Mouse (Mus musculus): ENCODE results near the gene Cpz.

Gene Cpz

GRCm38 (mm10) chr5:35525469-35526123 is at the start of gene Cpz:
Gene Cpz (minus strand): TSS chr5:35525698.
- DNase-seq (ENCODE audit: low spot score): no peak

GRCm38 (mm10) chr5:35574653-35575599 is 49.4 kb upstream of the Cpz start, which contains the start of gene Trmt44:
Gene Trmt44 (minus strand): TSS chr5:35575070.
- peak; percentile 78 for DNase-seq (ENCODE audit: low spot score)

- no peak for DNase-seq (ENCODE audit: low spot score)
These were observed 46.0 kb upstream of the Cpz start for GRCm38 (mm10) chr5:35571546-35571945.

GRCm38 (mm10) chr5:35566632-35567031 is 41.1 kb upstream of the Cpz start:
- DNase-seq (ENCODE audit: low spot score): no peak

GRCm38 (mm10) chr5:35565217-35565616 is 39.7 kb upstream of the Cpz start:
- no peak for DNase-seq (ENCODE audit: low spot score)

GRCm38 (mm10) chr5:35563449-35563848 is 38.0 kb upstream of the Cpz start:
- peak; percentile 47 for DNase-seq (ENCODE audit: low spot score)

- DNase-seq (ENCODE audit: low spot score): no peak
These were observed 37.1 kb upstream of the Cpz start for GRCm38 (mm10) chr5:35562616-35563015.

GRCm38 (mm10) chr5:35559447-35559846 is 33.9 kb upstream of the Cpz start:
- no peak for DNase-seq (ENCODE audit: low spot score)

- no peak for DNase-seq (ENCODE audit: low spot score)
These were observed 32.6 kb upstream of the Cpz start for GRCm38 (mm10) chr5:35557946-35558621.

GRCm38 (mm10) chr5:35556393-35556792 is 30.9 kb upstream of the Cpz start:
- no peak for DNase-seq (ENCODE audit: low spot score)

GRCm38 (mm10) chr5:35552838-35553539 is 27.5 kb upstream of the Cpz start:
- no peak for DNase-seq (ENCODE audit: low spot score)

GRCm38 (mm10) chr5:35551855-35552837 is 26.6 kb upstream of the Cpz start:
- no peak for DNase-seq (ENCODE audit: low spot score)

- DNase-seq (ENCODE audit: low spot score): no peak
These were observed 20.6 kb upstream of the Cpz start for GRCm38 (mm10) chr5:35546127-35546526.

- DNase-seq (ENCODE audit: low spot score): no peak
These were observed 15.7 kb upstream of the Cpz start for GRCm38 (mm10) chr5:35541059-35541790.

GRCm38 (mm10) chr5:35540555-35540954 is 15.1 kb upstream of the Cpz start:
- no peak for DNase-seq (ENCODE audit: low spot score)

GRCm38 (mm10) chr5:35539576-35539975 is 14.1 kb upstream of the Cpz start:
- DNase-seq (ENCODE audit: low spot score): no peak

- no peak for DNase-seq (ENCODE audit: low spot score)
These were observed 12.5 kb upstream of the Cpz start for GRCm38 (mm10) chr5:35538022-35538421.

GRCm38 (mm10) chr5:35537474-35537873 is 12.0 kb upstream of the Cpz start:
- DNase-seq (ENCODE audit: low spot score): no peak

GRCm38 (mm10) chr5:35536271-35536670 is 10.8 kb upstream of the Cpz start:
- peak; percentile 10 for DNase-seq (ENCODE audit: low spot score)

- DNase-seq (ENCODE audit: low spot score): peak; percentile 21
These were observed 6.1 kb upstream of the Cpz start for GRCm38 (mm10) chr5:35531586-35531985.

Measured in c-Kit-positive CD71-positive TER-119-positive erythroid progenitor cells, embryonic 14.5 days (primary cell).